Mouse (Mus musculus) adipocyte (in vitro differentiated cells): ENCODE data around the gene Kmt5b.

Source experiments
- DNase-seq: peaks from one replicate; pipeline ENCODE4 v3.0.0-alpha.2; 2016; ENCODE audit warnings: low spot score

Gene Kmt5b

GRCm38 (mm10) chr19:3768697-3769383 is 1.6 kb downstream of the Kmt5b start:
- DNase-seq, result peak; percentile 95

- DNase-seq, result no peak
These were observed 2.3 kb downstream of the Kmt5b start for GRCm38 (mm10) chr19:3769533-3769932.

- peak; percentile 52 for DNase-seq
These were observed 6.9 kb downstream of the Kmt5b start for GRCm38 (mm10) chr19:3774159-3774558.

- DNase-seq, result no peak
These were observed 11.5 kb downstream of the Kmt5b start for GRCm38 (mm10) chr19:3778713-3779112.

- DNase-seq, result peak; percentile 36
These were observed 22.9 kb downstream of the Kmt5b start for GRCm38 (mm10) chr19:3790077-3790476.

GRCm38 (mm10) chr19:3805526-3805925 is 38.3 kb downstream of the Kmt5b start:
- no peak for DNase-seq

- DNase-seq, result no peak
These were observed 43.5 kb downstream of the Kmt5b start for GRCm38 (mm10) chr19:3810536-3811233.

- no peak for DNase-seq
These were observed 47.2 kb downstream of the Kmt5b start for GRCm38 (mm10) chr19:3814461-3814860.

- DNase-seq, result no peak
These were observed 48.6 kb downstream of the Kmt5b start for GRCm38 (mm10) chr19:3815824-3816223.

- no peak for DNase-seq
These were observed 51.9 kb downstream of the Kmt5b start for GRCm38 (mm10) chr19:3819080-3819479.

- no peak for DNase-seq
These were observed 52.8 kb downstream of the Kmt5b start for GRCm38 (mm10) chr19:3819899-3820444.

- DNase-seq, result no peak
These were observed 57.8 kb downstream of the Kmt5b start for GRCm38 (mm10) chr19:3825044-3825443.

- DNase-seq, result no peak
These were observed 62.6 kb downstream of the Kmt5b start for GRCm38 (mm10) chr19:3829863-3830262.

- no peak for DNase-seq
These were observed 64.5 kb downstream of the Kmt5b start for GRCm38 (mm10) chr19:3831716-3832115.

- DNase-seq, result no peak
These were observed 65.7 kb downstream of the Kmt5b start for GRCm38 (mm10) chr19:3832851-3833353.

- no peak for DNase-seq
These were observed 67.1 kb downstream of the Kmt5b start for GRCm38 (mm10) chr19:3834301-3834700.

- DNase-seq, result no peak
These were observed 69.6 kb downstream of the Kmt5b start for GRCm38 (mm10) chr19:3836791-3837190.

- DNase-seq, result no peak
These were observed 71.7 kb downstream of the Kmt5b start for GRCm38 (mm10) chr19:3838931-3839330.

GRCm38 (mm10) chr19:3839686-3840085 is 72.5 kb downstream of the Kmt5b start:
- DNase-seq, result no peak

- no peak for DNase-seq
These were observed 73.0 kb downstream of the Kmt5b start for GRCm38 (mm10) chr19:3840214-3840651.

GRCm38 (mm10) chr19:3840685-3841084 is 73.5 kb downstream of the Kmt5b start:
- no peak for DNase-seq

GRCm38 (mm10) chr19:3842359-3843148 is 75.3 kb downstream of the Kmt5b start:
- no peak for DNase-seq
